13 mouse cellular contexts compared by ENCODE assay signal in genomic region chr4:41609681-41610593, GRCm38 (mm10). TPM values are rescaled to one million over a fixed set of nuclear protein-coding genes. Genes with fewer than 3 reads are reported as not detected.
DNase-seq lines count a peak whose midpoint lies in the region; ATAC-seq and TF ChIP-seq lines count a peak whose summit lies in the region.
"Had no signal": no experiment of that assay in that cellular context is flagged by ENCODE, and none has a peak within 500 bp of the region (broad histone marks: within the 10 kb centered on the region; RNA-seq: fewer than 3 reads in every experiment).

No protein-coding gene starts in this region.

- H3K36me3 ChIP-seq in forebrain, embryonic 14.5 days (ENCODE audit: control insufficient read depth, insufficient read depth, low read length): no peaks in the 10 kb centered on the region
- no peaks in the 10 kb centered on the region for H3K36me3 ChIP-seq in forebrain, embryonic 11.5 days (ENCODE audit: control insufficient read depth, insufficient read depth, low read length)
- no peaks in the 10 kb centered on the region for H3K36me3 ChIP-seq in thymus, adult 2 months (ENCODE audit: control insufficient read depth, insufficient read depth, low read length)
- H3K36me3 ChIP-seq: embryonic facial prominence, embryonic 12.5 days; liver, embryonic 15.5 days had no signal

- TF ChIP-seq POLR2A in lung, adult 2 months (IDR thresholded peaks at IDR 0.05; ENCODE audit: borderline replicate concordance, extremely low read depth, low read depth, low read length): no peak
- TF ChIP-seq POLR2A in thymus, adult 2 months (IDR thresholded peaks at IDR 0.05; ENCODE audit: control insufficient read depth, extremely low read depth, insufficient read depth, low read length, poor library complexity): no peak

- H3K9ac ChIP-seq in forebrain, embryonic 14.5 days (ENCODE audit: low read length): no peak overlapping the region
- H3K9ac ChIP-seq in forebrain, embryonic 11.5 days (ENCODE audit: low read length): no peak overlapping the region
- H3K9ac ChIP-seq: embryonic facial prominence, embryonic 12.5 days; liver, embryonic 15.5 days had no signal

- peak; percentile 73 for DNase-seq in forebrain, embryonic 14.5 days (ENCODE audit: low spot score)
- no peak for DNase-seq in forebrain, embryonic 11.5 days (ENCODE audit: low spot score)
- no peak for DNase-seq in lung, adult 2 months
- DNase-seq in lung, postnatal 10 days: no peak
- peak; percentile 24 for DNase-seq in R1 (ENCODE audit: low read depth, low spot score)
- peak; percentile 46 for DNase-seq in thymus, adult 2 months
- DNase-seq in left cerebral cortex, postnatal 25 days (ENCODE audit: low spot score in 2 of 2): no peak
- DNase-seq in B cell, adult 2 months: no peak
- DNase-seq: kidney, postnatal 4 days had no signal

- ATAC-seq in forebrain, embryonic 14.5 days: no peak
- no peak for ATAC-seq in forebrain, embryonic 11.5 days (replicated peaks; ENCODE audit: low FRiP score)

- no peak overlapping the region for H3K4me2 ChIP-seq in forebrain, embryonic 14.5 days (ENCODE audit: low read length)
- no peak overlapping the region for H3K4me2 ChIP-seq in forebrain, embryonic 11.5 days (ENCODE audit: low read depth, low read length, severe bottlenecking)
- H3K4me2 ChIP-seq: embryonic facial prominence, embryonic 12.5 days; liver, embryonic 15.5 days had no signal

- peak; percentile 47 for TF ChIP-seq CTCF in lung, adult 2 months (IDR thresholded peaks at IDR 0.05; ENCODE audit: insufficient read depth, low read length)
- TF ChIP-seq CTCF in thymus, adult 2 months (IDR thresholded peaks at IDR 0.05; ENCODE audit: borderline replicate concordance, control insufficient read depth, extremely low read depth, insufficient read depth, low read length, poor library complexity): no peak

- H3K27ac ChIP-seq in forebrain, embryonic 14.5 days (ENCODE audit: low read depth, low read length): no peak overlapping the region; the same call in 1 of the 2 replicates
- H3K27ac ChIP-seq in forebrain, embryonic 11.5 days (ENCODE audit: low read depth, low read length): no peak overlapping the region
- no peak overlapping the region for H3K27ac ChIP-seq in thymus, adult 2 months (ENCODE audit: control insufficient read depth, insufficient read depth, low read length)
- H3K27ac ChIP-seq: embryonic facial prominence, embryonic 12.5 days; liver, embryonic 15.5 days had no signal

- intact Hi-C loops in left cerebral cortex, postnatal 25 days (cut with DNase I): loop anchor here (5.0 kb wide), 1 partner anchor 97 kb away; no protein-coding TSS in a partner anchor

- H3K27me3 ChIP-seq in forebrain, embryonic 14.5 days (replicated peaks; ENCODE audit: control insufficient read depth, insufficient read depth, low read length): no peaks in the 10 kb centered on the region
- no peaks in the 10 kb centered on the region; the same call in 1 of the 2 replicates for H3K27me3 ChIP-seq in forebrain, embryonic 11.5 days (ENCODE audit: control insufficient read depth, insufficient read depth, low read length)
- no peaks in the 10 kb centered on the region for H3K27me3 ChIP-seq in thymus, adult 2 months (ENCODE audit: control insufficient read depth, insufficient read depth, low read length)
- H3K27me3 ChIP-seq: embryonic facial prominence, embryonic 12.5 days; liver, embryonic 15.5 days had no signal

- H3K4me3 ChIP-seq in forebrain, embryonic 14.5 days (ENCODE audit: low read depth, low read length): no peak overlapping the region
- H3K4me3 ChIP-seq in forebrain, embryonic 11.5 days (ENCODE audit: low read depth, low read length): no peak overlapping the region
- H3K4me3 ChIP-seq in lung, adult 2 months (replicated peaks; ENCODE audit: extremely low read depth, low read depth, low read length): no peak overlapping the region
- no peak overlapping the region for H3K4me3 ChIP-seq in thymus, adult 2 months (ENCODE audit: control insufficient read depth, insufficient read depth, low read length)
- H3K4me3 ChIP-seq: embryonic facial prominence, embryonic 12.5 days; liver, embryonic 15.5 days had no signal

- no peaks in the 10 kb centered on the region for H3K9me3 ChIP-seq in forebrain, embryonic 14.5 days (replicated peaks; ENCODE audit: control insufficient read depth, low read length)
- no peaks in the 10 kb centered on the region for H3K9me3 ChIP-seq in forebrain, embryonic 11.5 days (ENCODE audit: control insufficient read depth, low read length)
- H3K9me3 ChIP-seq: embryonic facial prominence, embryonic 12.5 days; liver, embryonic 15.5 days had no signal

- WGBS in forebrain, embryonic 14.5 days: 54% methylated on average over 10 of the region's 10 CpGs
- WGBS in forebrain, embryonic 11.5 days: 83% methylated on average over 10 of the region's 10 CpGs
- 76% methylated on average over 10 of the region's 10 CpGs for WGBS in lung, adult 2 months
- 78% methylated on average over 10 of the region's 10 CpGs for WGBS in thymus, adult 2 months

- peaks cover 41% of the 10 kb centered on the region for H3K4me1 ChIP-seq in forebrain, embryonic 14.5 days (ENCODE audit: control insufficient read depth, insufficient read depth, low read length)
- H3K4me1 ChIP-seq in forebrain, embryonic 11.5 days (replicated peaks; ENCODE audit: control insufficient read depth, insufficient read depth, low read length): peaks cover 15% of the 10 kb centered on the region; the same call in 1 of the 2 replicates
- no peaks in the 10 kb centered on the region for H3K4me1 ChIP-seq in lung, adult 2 months (ENCODE audit: control insufficient read depth, insufficient read depth, low read length)
- H3K4me1 ChIP-seq in thymus, adult 2 months (replicated peaks; ENCODE audit: control insufficient read depth, insufficient read depth, low read length): 0 out of 2 replicates have a peak, but pooled peaks cover 2% of the 10 kb centered on the region
- H3K4me1 ChIP-seq: embryonic facial prominence, embryonic 12.5 days; liver, embryonic 15.5 days had no signal

RNA-seq across cellular contexts. Expression of gene Enho, which starts 30.2 kb away (rescaled TPM):
- polyA plus RNA-seq in forebrain, embryonic 14.5 days (2014; fragmentation: Nextera tagmentation; extraction: Ambion mirVana): 64.7 and 73.9 TPM in 2 replicates
- polyA plus RNA-seq in forebrain, embryonic 11.5 days (2014; fragmentation: Nextera tagmentation; extraction: Ambion mirVana): 28.1 and 34.5 TPM in 2 replicates
- 36.4 and 48.9 TPM in 2 replicates for polyA plus RNA-seq in lung, adult 2 months (2012; rRNA removed)
- polyA plus RNA-seq in thymus, adult 2 months (2012; rRNA removed): 7.5 and 10.3 TPM in 2 replicates
- 10 to 100 TPM; 54.4 to 63.0 TPM for total RNA-seq in left cerebral cortex, postnatal 25 days (2021)

RNA-seq across cellular contexts. Expression of gene Dnaic1, which starts 40.4 kb away (rescaled TPM):
- 1.4 and 1.6 TPM in 2 replicates for polyA plus RNA-seq in forebrain, embryonic 14.5 days (2014; fragmentation: Nextera tagmentation; extraction: Ambion mirVana)
- polyA plus RNA-seq in forebrain, embryonic 11.5 days (2014; fragmentation: Nextera tagmentation; extraction: Ambion mirVana): 1.2 and 1.9 TPM in 2 replicates
- polyA plus RNA-seq in lung, adult 2 months (2012; rRNA removed): 8.2 and 10.3 TPM in 2 replicates
- polyA plus RNA-seq in thymus, adult 2 months (2012; rRNA removed): 0.18 and 0.96 TPM in 2 replicates
- 1 to 10 TPM; 7.2 to 8.0 TPM for total RNA-seq in left cerebral cortex, postnatal 25 days (2021)
- total RNA-seq: gastrocnemius, postnatal 36 days; hematopoietic stem cell, adult 5-6 weeks had no signal

RNA-seq across cellular contexts. Expression of gene Fam219a, which starts 40.6 kb away (rescaled TPM):
- polyA plus RNA-seq in forebrain, embryonic 14.5 days (2014; fragmentation: Nextera tagmentation; extraction: Ambion mirVana): 10.4 and 11.3 TPM in 2 replicates
- polyA plus RNA-seq in forebrain, embryonic 11.5 days (2014; fragmentation: Nextera tagmentation; extraction: Ambion mirVana): 6.2 and 6.7 TPM in 2 replicates
- 63.5 and 94.2 TPM in 2 replicates for polyA plus RNA-seq in lung, adult 2 months (2012; rRNA removed)
- 23.0 and 29.8 TPM in 2 replicates for polyA plus RNA-seq in thymus, adult 2 months (2012; rRNA removed)
- 100 to 1,000 TPM; 203 to 209 TPM for total RNA-seq in left cerebral cortex, postnatal 25 days (2021)

Comparison
In these comparisons a context has a peak if more than half of its experiments do, and no peak if none do; other contexts are left out.
1. DNase-seq: peak in forebrain, embryonic 14.5 days (single experiment), R1 (single experiment) and thymus, adult 2 months (single experiment); none in forebrain, embryonic 11.5 days (single experiment), lung, adult 2 months (single experiment), lung, postnatal 10 days (single experiment), left cerebral cortex, postnatal 25 days (0 of 2) and B cell, adult 2 months (0 of 2).